Mouse (Mus musculus): ENCODE data around the gene Elf2.

Elf2 gene

DNA sequence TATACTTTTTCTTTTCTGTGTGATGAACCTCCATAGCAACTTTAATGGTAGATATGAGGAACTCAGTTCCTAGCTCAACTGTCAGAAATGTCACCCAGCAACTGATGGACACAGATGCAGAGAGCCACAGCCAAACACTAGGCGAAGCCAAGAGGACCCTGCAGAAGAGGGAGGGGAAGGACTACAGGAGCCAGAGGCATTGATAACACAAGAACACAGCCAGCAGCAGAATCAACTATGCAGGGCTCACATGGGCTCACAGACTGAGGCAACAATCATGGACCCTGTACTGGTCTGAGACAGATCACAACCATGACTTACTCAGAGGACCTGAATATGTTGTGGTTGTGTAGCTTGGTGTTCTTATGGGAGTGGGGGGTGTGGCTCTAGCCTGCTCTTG lies 56.1 kb downstream of the Elf2 start:
- no peak for DNase-seq (ENCODE audit: low spot score in 2 of 2)

DNA sequence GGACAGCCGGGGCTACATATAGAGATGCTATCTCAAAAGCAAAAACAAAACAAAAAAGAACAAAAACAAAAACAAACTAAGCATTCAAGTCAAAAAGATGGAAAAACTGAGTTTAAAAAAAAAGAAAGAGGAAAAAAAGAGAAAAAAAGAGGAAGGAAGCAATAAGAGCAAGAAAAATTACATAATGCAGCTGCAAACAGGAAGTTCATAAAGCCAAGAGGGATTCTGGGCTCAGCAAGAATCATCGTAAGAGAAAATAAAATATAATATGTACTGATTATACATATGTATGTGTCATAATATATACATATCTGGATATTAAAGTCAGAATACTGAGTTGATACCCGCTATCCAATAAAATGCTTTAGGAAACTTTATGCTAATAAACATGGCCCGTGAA lies 58.7 kb downstream of the Elf2 start:
- no peak for DNase-seq (ENCODE audit: low spot score in 2 of 2)

DNA sequence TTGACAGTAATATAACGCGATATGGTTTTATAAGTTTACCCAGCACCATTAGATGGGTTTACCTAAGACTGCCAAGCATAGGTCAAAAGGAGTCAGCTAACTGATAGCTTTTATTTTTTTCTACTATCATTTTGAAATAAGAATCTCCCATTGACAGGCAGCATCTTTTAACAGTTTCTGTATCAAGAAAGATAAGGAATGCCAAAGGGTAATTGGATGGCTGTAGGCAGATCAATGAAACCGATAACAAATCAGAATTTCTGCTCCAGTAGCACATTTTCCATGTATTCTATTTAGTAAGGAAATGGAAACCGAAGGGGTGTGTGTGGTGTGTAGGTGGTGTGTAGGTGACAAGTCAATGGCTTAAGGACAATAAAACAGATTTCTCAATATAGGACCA lies 62.0 kb downstream of the Elf2 start:
- no peak for DNase-seq (ENCODE audit: low spot score in 2 of 2)

GRCm38 (mm10) chr3:51277201-51278150 lies 63.0 kb downstream of the Elf2 start:
- peak; percentile 81 to 90 for DNase-seq (ENCODE audit: low spot score in 2 of 2)

GRCm38 (mm10) chr3:51276421-51277111 lies 63.9 kb downstream of the Elf2 start:
- peak; percentile 57 to 85 for DNase-seq (ENCODE audit: low spot score in 2 of 2)

GRCm38 (mm10) chr3:51275956-51276398 lies 64.5 kb downstream of the Elf2 start:
- peak; percentile 95 to 96 for DNase-seq (ENCODE audit: low spot score in 2 of 2)

- no peak for DNase-seq (ENCODE audit: low spot score in 2 of 2)
Observed at GRCm38 (mm10) chr3:51270069-51270817, 70.2 kb downstream of the Elf2 start.

GRCm38 (mm10) chr3:51268434-51268833 lies 72.0 kb downstream of the Elf2 start:
- no peak for DNase-seq (ENCODE audit: low spot score in 2 of 2)

GRCm38 (mm10) chr3:51262942-51263341 lies 77.5 kb downstream of the Elf2 start:
- DNase-seq (ENCODE audit: low spot score in 2 of 2) = no peak

DNA sequence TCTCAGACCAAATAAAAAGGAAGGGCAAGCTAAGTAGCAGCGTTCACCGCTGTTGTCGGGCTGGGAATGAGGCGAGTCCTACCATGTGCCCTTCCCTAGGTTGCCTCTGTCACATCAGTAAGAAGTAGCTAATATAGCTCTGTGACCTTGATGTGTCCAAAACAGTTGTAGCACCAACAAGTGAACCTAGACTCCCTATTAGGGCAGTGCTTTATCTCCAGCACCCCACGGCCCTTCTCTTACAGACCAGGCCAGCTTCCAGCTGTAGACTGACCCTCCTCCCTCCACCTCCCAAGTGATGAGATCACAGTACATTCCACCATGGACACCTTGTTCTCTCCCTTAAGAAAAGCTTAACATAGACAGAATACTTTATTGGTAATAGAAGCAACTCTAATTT lies 82.4 kb downstream of the Elf2 start:
- peak in 1 of 2 experiments; percentile 34 for DNase-seq (ENCODE audit: low spot score in 2 of 2)

GRCm38 (mm10) chr3:51256450-51256849 lies 84.0 kb downstream of the Elf2 start:
- peak in 1 of 2 experiments; percentile 56 for DNase-seq (ENCODE audit: low spot score in 2 of 2)

- DNase-seq (ENCODE audit: low spot score in 2 of 2) = peak in 1 of 2 experiments; percentile 41
Observed at GRCm38 (mm10) chr3:51254784-51255183, 85.7 kb downstream of the Elf2 start.

- DNase-seq (ENCODE audit: low spot score in 2 of 2) = peak in 1 of 2 experiments; percentile 56
Observed at GRCm38 (mm10) chr3:51252689-51253402, 87.6 kb downstream of the Elf2 start.

DNA sequence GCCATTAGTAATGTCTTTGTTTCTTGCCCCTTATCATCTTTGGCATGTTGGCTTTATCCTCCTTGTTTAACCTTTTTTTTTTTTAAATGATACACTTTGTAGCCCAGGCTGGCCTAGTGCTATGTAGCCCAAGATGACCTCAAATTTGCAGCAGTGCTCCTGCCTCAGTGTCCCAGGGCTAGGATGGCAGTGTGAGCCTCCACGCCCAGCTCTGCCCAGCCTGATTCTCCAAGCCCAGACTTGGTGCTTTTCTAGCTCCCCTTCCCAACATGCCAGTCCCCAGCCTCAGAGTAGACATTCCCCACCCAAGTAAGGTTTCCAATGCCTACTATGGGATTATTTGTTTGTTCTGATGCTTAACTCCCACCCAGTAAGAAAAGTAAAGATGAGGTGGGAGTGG lies 88.2 kb downstream of the Elf2 start:
- peak in 1 of 2 experiments; percentile 55 for DNase-seq (ENCODE audit: low spot score in 2 of 2)

GRCm38 (mm10) chr3:51251057-51251456 lies 89.4 kb downstream of the Elf2 start:
- DNase-seq (ENCODE audit: low spot score in 2 of 2) = no peak

GRCm38 (mm10) chr3:51249866-51250265 lies 90.6 kb downstream of the Elf2 start:
- no peak for DNase-seq (ENCODE audit: low spot score in 2 of 2)

- DNase-seq (ENCODE audit: low spot score in 2 of 2) = no peak
Observed at GRCm38 (mm10) chr3:51249460-51249859, 91.0 kb downstream of the Elf2 start.

- no peak for DNase-seq (ENCODE audit: low spot score in 2 of 2)
Observed at GRCm38 (mm10) chr3:51248600-51248999, 91.9 kb downstream of the Elf2 start.

GRCm38 (mm10) chr3:51247704-51248103 lies 92.8 kb downstream of the Elf2 start:
- DNase-seq (ENCODE audit: low spot score in 2 of 2) = no peak

DNA sequence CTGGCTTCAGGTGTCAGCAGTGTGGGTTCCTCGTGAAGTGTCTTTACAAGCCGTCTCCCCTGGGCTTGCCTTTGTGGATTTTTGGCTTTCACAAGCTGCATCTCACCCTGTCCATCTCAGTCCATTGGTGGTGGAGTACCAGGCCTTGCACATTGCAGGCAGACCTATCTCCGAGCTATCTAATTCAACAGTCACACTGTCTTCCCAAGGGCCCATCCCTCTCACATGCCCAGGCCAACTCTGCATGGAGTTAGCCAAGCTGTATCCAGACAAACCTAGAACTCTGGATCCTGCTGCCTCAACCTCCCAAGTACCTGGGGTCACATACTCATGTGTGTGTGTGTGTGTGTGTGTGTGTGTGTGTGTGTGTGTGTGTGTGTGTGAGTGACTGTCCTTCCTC lies 100.9 kb downstream of the Elf2 start:
- DNase-seq (ENCODE audit: low spot score in 2 of 2) = no peak

- no peak for DNase-seq (ENCODE audit: low spot score in 2 of 2)
Observed at GRCm38 (mm10) chr3:51238515-51238914, 101.9 kb downstream of the Elf2 start.

GRCm38 (mm10) chr3:51234752-51235055 lies 105.8 kb downstream of the Elf2 start:
- no peak for DNase-seq (ENCODE audit: low spot score in 2 of 2)
